8 mouse cellular contexts compared by ENCODE assay signal in the genomic region with DNA sequence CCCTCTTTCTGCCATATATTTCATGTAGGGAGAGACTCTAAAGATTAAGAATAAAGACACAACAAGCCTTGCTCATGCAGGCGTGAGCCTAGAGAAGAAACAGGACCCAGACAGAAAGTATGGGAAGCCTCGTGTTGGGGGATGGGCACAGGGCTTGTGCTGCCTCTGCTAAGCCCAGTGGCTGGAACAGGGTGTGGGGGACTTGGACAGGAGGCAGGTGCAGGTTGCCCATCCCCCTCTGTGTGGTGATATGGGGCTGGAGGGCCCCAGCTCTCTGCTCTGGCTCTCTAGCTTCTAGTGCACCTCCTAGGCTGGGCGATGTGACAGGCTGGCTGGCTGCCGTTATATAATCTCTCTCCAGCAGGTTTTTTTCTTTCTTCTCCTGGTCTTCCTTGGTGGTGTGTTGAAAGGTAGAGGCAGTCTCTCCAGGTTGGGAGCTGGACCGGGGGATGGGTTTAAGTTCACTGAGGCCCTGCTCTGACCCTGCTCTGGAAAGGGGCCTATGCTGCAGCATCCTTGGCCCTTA. TPM values are rescaled to one million over a fixed set of nuclear protein-coding genes. Genes with fewer than 3 reads are reported as not detected.
A peak's percentile ranks its signal among the peaks of the same experiment; 100 is the strongest.
DNase-seq lines count a peak whose midpoint lies in the region; ATAC-seq and TF ChIP-seq lines count a peak whose summit lies in the region.

No protein-coding gene starts in this region.

- ATAC-seq in liver, embryonic 15.5 days (ENCODE audit: insufficient read depth): no peak
- no peak for ATAC-seq in granulocyte monocyte progenitor cell, adult 5-6 weeks (replicated peaks; ENCODE audit: poor library complexity, severe bottlenecking)

- no peaks in the 10 kb centered on the region for H3K36me3 ChIP-seq in liver, embryonic 15.5 days (replicated peaks)

- DNase-seq in left cerebral cortex, adult 18-20 months (ENCODE audit: low spot score in 2 of 2): peak; percentile 46 to 62
- DNase-seq in left cerebral cortex, adult 11 months (ENCODE audit: low spot score): no peak
- peak; percentile 76 to 77 for DNase-seq in cerebellum, postnatal 10 days
- peak; percentile 86 for DNase-seq in gastrocnemius, postnatal 25 days
- peak; percentile 52 for DNase-seq in kidney, adult 11 months

- no peaks in the 10 kb centered on the region for H3K9me3 ChIP-seq in liver, embryonic 15.5 days (replicated peaks)

- H3K4me2 ChIP-seq in liver, embryonic 15.5 days: peak overlapping the region; percentile 98

- WGBS in liver, embryonic 15.5 days (ENCODE audit: insufficient replicate concordance): 4% methylated on average over 5 of the region's 5 CpGs
- 1% methylated on average over 5 of the region's 5 CpGs for whole genome bisulfite sequencing in olfactory bulb, adult 2 months

- H3K27me3 ChIP-seq in liver, embryonic 15.5 days: peaks cover 18% of the 10 kb centered on the region; the same call in 1 of the 2 replicates

- H3K27ac ChIP-seq in liver, embryonic 15.5 days (replicated peaks): peak overlapping the region; percentile 96
- peak overlapping the region; percentile 84 for H3K27ac ChIP-seq in olfactory bulb, adult 2 months (ENCODE audit: insufficient read depth, low read depth, low read length)

- H3K4me1 ChIP-seq in liver, embryonic 15.5 days (replicated peaks): peaks cover 97% of the 10 kb centered on the region
- peaks cover 66% of the 10 kb centered on the region for H3K4me1 ChIP-seq in olfactory bulb, adult 2 months (ENCODE audit: control insufficient read depth, insufficient read depth, low read length)

- peak overlapping the region; percentile 80 for H3K4me3 ChIP-seq in liver, embryonic 15.5 days (replicated peaks)
- H3K4me3 ChIP-seq in olfactory bulb, adult 2 months (ENCODE audit: insufficient read depth, low read depth, low read length): peak overlapping the region; percentile 58

- TF ChIP-seq CTCF in olfactory bulb, adult 2 months (IDR thresholded peaks at IDR 0.05; ENCODE audit: insufficient read depth, low read depth, low read length): no peak

- peak overlapping the region; percentile 80 for H3K9ac ChIP-seq in liver, embryonic 15.5 days

- TF ChIP-seq POLR2A in olfactory bulb, adult 2 months (IDR thresholded peaks at IDR 0.05; ENCODE audit: insufficient read depth, low read depth, low read length): no peak; the same call in 1 of the 2 replicates

RNA-seq across cellular contexts. Expression of a gene that starts 1.9 kb away (rescaled TPM):
- total RNA-seq in left cerebral cortex, adult 18-20 months (2021): 100 to 1,000 TPM; 210 to 213 TPM
- total RNA-seq in gastrocnemius, postnatal 25 days (2021): 100 to 1,000 TPM; 156 to 164 TPM
- 6.8 and 7.1 TPM in 2 replicates for polyA plus RNA-seq in liver, embryonic 15.5 days (2015; fragmentation: Nextera tagmentation; extraction: Ambion mirVana)
- 460 TPM in 1 of 2 replicates, not detected in the other for polyA plus RNA-seq in olfactory bulb, adult 2 months (2012; ENCODE audit: insufficient read depth, insufficient read length, low replicate concordance, missing spikeins)
- total RNA-seq in granulocyte monocyte progenitor cell, adult 5-6 weeks (2014; fragmentation: Nextera tagmentation): 119 and 132 TPM in 2 replicates
- total RNA-seq in granulocyte monocyte progenitor cell, adult 5-6 weeks (2017): 42.4 and 52.4 TPM in 2 replicates
